Mouse (Mus musculus) pancreas, adult 10 weeks (tissue): ENCODE measurements around the gene Mpo. TPM values are rescaled to one million over a fixed set of nuclear protein-coding genes. Genes with fewer than 3 reads are reported as not detected.

ENCODE experiments used
- polyA plus RNA-seq: library from polyadenylated mRNA; stranded (reverse); fragments of 350-450 nt; fragmentation: Illumina TruSeq; extraction: RNeasy Lipid Tissue Mini Kit (QIAGEN cat#74804); gene quantifications from one replicate; pipeline ENCODE4 v1.2.3, GENCODE M21; 2015; ENCODE audit warnings: low read depth, low replicate concordance; ENCODE audit not compliant: insufficient read depth

Mpo gene
- not detected for polyA plus RNA-seq

GRCm38 (mm10) chr11:87793460-87793859 lies at the start of gene Mpo:
Mpo (plus strand) TSS chr11:87793581.

GRCm38 (mm10) chr11:87760301-87761081 lies 32.9 kb upstream of the Mpo start, which contains the start of gene Tspoap1:
Tspoap1 (plus strand) TSS chr11:87760541.

GRCm38 (mm10) chr11:87828239-87828900 lies 35.0 kb downstream of the Mpo start, which contains the start of gene Lpo:
Lpo (minus strand) TSS chr11:87828289.

GRCm38 (mm10) chr11:87852690-87853596 lies 59.6 kb downstream of the Mpo start, which contains the start of gene Mks1:
Mks1 (plus strand) TSS chr11:87853215.

Other genes with a start within 250 kb of the Mpo start
- gene Gm11492, start 226.9 kb upstream of the Mpo start, polyA plus RNA-seq = not detected
- gene Sept4, start 224.7 kb upstream of the Mpo start, polyA plus RNA-seq = 17.6 TPM
- 5.4 TPM for gene Mtmr4, start 201.4 kb upstream of the Mpo start, polyA plus RNA-seq
- not detected for gene Hsf5, start 176.4 kb upstream of the Mpo start, polyA plus RNA-seq
- gene Rnf43, start 130.9 kb upstream of the Mpo start, polyA plus RNA-seq = 2.4 TPM
- 15.9 TPM for gene Supt4a, start 56.0 kb upstream of the Mpo start, polyA plus RNA-seq
- 2.9 TPM for gene Tspoap1, start 33.0 kb upstream of the Mpo start, polyA plus RNA-seq
- gene Lpo, start 34.7 kb downstream of the Mpo start, polyA plus RNA-seq = not detected
- 2.3 TPM for gene Mks1, start 59.6 kb downstream of the Mpo start, polyA plus RNA-seq
- not detected for gene Epx, start 82.0 kb downstream of the Mpo start, polyA plus RNA-seq
- not detected for gene Olfr462, start 98.7 kb downstream of the Mpo start, polyA plus RNA-seq
- not detected for gene Olfr463, start 103.8 kb downstream of the Mpo start, polyA plus RNA-seq
- not detected for gene Olfr464, start 127.4 kb downstream of the Mpo start, polyA plus RNA-seq
- 32.0 TPM for gene Dynll2, start 194.0 kb downstream of the Mpo start, polyA plus RNA-seq